Mouse (Mus musculus): ENCODE measurements around the gene Diras1. TPM values are rescaled to one million over a fixed set of nuclear protein-coding genes. Genes with fewer than 3 reads are reported as not detected.
A peak's percentile ranks its signal among the peaks of the same experiment; 100 is the strongest.

Diras1 gene
- polyA plus RNA-seq, 1 experiment from 2014 or later: not detected

DNA sequence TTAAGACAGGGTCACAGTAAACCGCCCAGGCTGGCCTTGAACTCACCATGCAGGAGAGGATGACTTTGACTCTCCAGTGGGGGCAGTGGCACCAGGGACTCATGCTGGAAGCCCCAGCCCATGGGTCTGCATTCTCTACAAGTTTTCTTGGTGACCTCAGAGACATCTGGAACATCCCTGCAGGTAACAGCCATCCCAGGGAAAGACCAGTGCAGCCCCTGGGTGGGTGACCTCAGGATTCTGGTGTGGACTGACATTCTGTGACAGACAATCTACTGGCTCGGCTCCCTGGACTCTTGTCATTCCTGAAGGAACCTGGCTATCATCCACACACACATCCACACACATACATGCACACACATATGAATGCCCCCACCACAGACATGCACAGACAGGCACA, 9.8 kb downstream of the Diras1 start:
- H3K27ac ChIP-seq (ENCODE audit: low read depth, low read length): no peak overlapping the region
- WGBS: 84% methylated on average over 2 of the region's 2 CpGs
- H3K4me2 ChIP-seq: no peak overlapping the region

DNA sequence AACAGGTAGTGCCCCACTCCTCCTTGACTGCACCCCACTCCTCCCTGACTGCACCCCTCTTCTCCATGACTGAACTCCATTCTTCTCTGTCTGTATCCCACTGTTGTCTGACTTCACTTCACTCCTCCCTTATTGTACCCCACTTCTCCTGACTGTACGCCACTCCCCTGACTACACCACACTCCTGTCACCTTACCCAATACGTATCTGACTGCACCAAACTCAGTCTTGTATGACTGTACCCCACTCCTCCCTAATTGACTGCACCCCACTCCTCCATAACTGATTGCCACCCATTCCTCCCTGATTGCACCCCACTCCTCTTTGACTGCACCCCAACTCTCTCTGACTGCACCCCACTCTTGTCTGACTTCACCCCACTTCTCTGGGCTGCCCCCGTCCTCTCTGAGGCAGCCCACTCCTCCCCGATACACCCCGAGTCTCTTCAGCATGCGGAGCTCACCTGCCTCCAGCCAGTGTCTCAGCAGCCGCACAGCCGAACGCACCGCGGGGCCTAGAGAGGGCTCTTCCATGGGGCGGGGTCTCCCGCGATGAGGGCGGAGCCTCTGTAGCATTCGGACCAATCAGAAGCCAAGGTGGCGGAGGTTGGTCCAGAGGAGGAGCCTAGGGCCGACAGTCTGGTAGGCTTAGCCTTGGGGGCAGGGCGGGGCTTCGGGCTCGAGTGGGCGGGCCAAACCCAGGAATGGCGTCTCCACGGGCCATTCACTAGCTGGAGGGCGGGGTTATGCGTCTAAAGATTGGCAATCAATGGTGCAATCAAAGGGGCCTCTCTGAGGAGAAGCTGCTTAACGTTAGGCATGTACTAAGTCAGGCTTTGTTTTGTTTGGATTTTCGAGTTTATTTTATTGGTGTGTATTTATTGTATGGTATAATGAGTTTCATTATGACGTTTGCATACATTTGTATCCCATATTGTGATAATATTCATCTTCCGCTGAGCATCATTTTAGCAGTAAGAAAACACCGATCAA, 10.8 kb downstream of the Diras1 start, which contains the start of gene Gng7:
Gene Gng7, minus strand, starts transcription at position 553 of the 992 bp plus-strand sequence.
- peak; percentile 99 for ATAC-seq (replicated peaks; ENCODE audit: low FRiP score)
- DNase-seq (ENCODE audit: low spot score): peak; percentile 95
- Histone ChIP-seq H3K4me3 (ENCODE audit: low read depth, low read length) (peak within 1 kb of the TSS; percentile 25), H3K27ac (ENCODE audit: low read depth, low read length) (no peak within 1 kb of the TSS), H3K9ac (ENCODE audit: low read depth, low read length) (peak within 1 kb of the TSS; percentile 43), H3K4me1 (replicated peaks; ENCODE audit: control insufficient read depth, insufficient read depth, low read length) (0 out of 2 replicates have a peak, but pooled peaks cover 4% of the 10 kb centered on the region), H3K4me2 (peak within 1 kb of the TSS; percentile 60), H3K9me3 (ENCODE audit: control insufficient read depth, low read length) (no peaks in the 10 kb centered on the region), H3K27me3 (replicated peaks; ENCODE audit: control insufficient read depth, insufficient read depth, low read length) (0 out of 2 replicates have a peak, but pooled peaks cover 4% of the 10 kb centered on the region), H3K36me3 (ENCODE audit: control insufficient read depth, insufficient read depth, low read length) (no peaks in the 10 kb centered on the region)
- 10% methylated on average over 31 of the region's 31 CpGs for whole genome bisulfite sequencing

More for the DNA sequence above, 9.8 kb downstream of the Diras1 start:
- DNase-seq (ENCODE audit: low spot score) (no peak), ATAC-seq (replicated peaks; ENCODE audit: low FRiP score) (no peak)
- Histone ChIP-seq H3K4me3 (ENCODE audit: low read depth, low read length) (no peak overlapping the region), H3K27me3 (replicated peaks; ENCODE audit: control insufficient read depth, insufficient read depth, low read length) (peaks cover 4% of the 10 kb centered on the region; the same call in 1 of the 2 replicates), H3K9ac (ENCODE audit: low read depth, low read length) (no peak overlapping the region), H3K4me1 (replicated peaks; ENCODE audit: control insufficient read depth, insufficient read depth, low read length) (0 out of 2 replicates have a peak, but pooled peaks cover 4% of the 10 kb centered on the region), H3K9me3 (ENCODE audit: control insufficient read depth, low read length) (no peaks in the 10 kb centered on the region), H3K36me3 (ENCODE audit: control insufficient read depth, insufficient read depth, low read length) (no peaks in the 10 kb centered on the region)

GRCm38 (mm10) chr10:81010851-81011250, 14.6 kb downstream of the Diras1 start:
- 0 out of 2 replicates have a peak, but pooled peaks cover 4% of the 10 kb centered on the region for H3K27me3 ChIP-seq (replicated peaks; ENCODE audit: control insufficient read depth, insufficient read depth, low read length)
- ATAC-seq (replicated peaks; ENCODE audit: low FRiP score) (no peak), DNase-seq (ENCODE audit: low spot score) (no peak)
- no peak overlapping the region for H3K4me3 ChIP-seq (ENCODE audit: low read depth, low read length)
- no peaks in the 10 kb centered on the region for H3K36me3 ChIP-seq (ENCODE audit: control insufficient read depth, insufficient read depth, low read length)
- H3K4me1 ChIP-seq (replicated peaks; ENCODE audit: control insufficient read depth, insufficient read depth, low read length): peaks cover 4% of the 10 kb centered on the region; the same call in 1 of the 2 replicates
- H3K9me3 ChIP-seq (ENCODE audit: control insufficient read depth, low read length): no peaks in the 10 kb centered on the region
- H3K9ac ChIP-seq (ENCODE audit: low read depth, low read length): no peak overlapping the region
- WGBS: 71% methylated on average over 6 of the region's 6 CpGs
- no peak overlapping the region for H3K27ac ChIP-seq (ENCODE audit: low read depth, low read length)
- no peak overlapping the region for H3K4me2 ChIP-seq

- Histone ChIP-seq H3K9ac (ENCODE audit: low read depth, low read length) (no peak overlapping the region), H3K27ac (ENCODE audit: low read depth, low read length) (no peak overlapping the region), H3K4me3 (ENCODE audit: low read depth, low read length) (no peak overlapping the region), H3K36me3 (ENCODE audit: control insufficient read depth, insufficient read depth, low read length) (no peaks in the 10 kb centered on the region), H3K27me3 (replicated peaks; ENCODE audit: control insufficient read depth, insufficient read depth, low read length) (no peaks in the 10 kb centered on the region), H3K4me1 (replicated peaks; ENCODE audit: control insufficient read depth, insufficient read depth, low read length) (no peaks in the 10 kb centered on the region; the same call in 1 of the 2 replicates), H3K9me3 (ENCODE audit: control insufficient read depth, low read length) (no peaks in the 10 kb centered on the region), H3K4me2 (no peak overlapping the region)
- DNase-seq (ENCODE audit: low spot score) (no peak), ATAC-seq (replicated peaks; ENCODE audit: low FRiP score) (no peak)
- WGBS: 35% methylated on average over 7 of the region's 7 CpGs
These were observed 18.2 kb downstream of the Diras1 start for GRCm38 (mm10) chr10:81007240-81007639.

GRCm38 (mm10) chr10:81006005-81006677, 19.3 kb downstream of the Diras1 start:
- H3K9ac ChIP-seq (ENCODE audit: low read depth, low read length): no peak overlapping the region
- no peak overlapping the region for H3K4me3 ChIP-seq (ENCODE audit: low read depth, low read length)
- no peaks in the 10 kb centered on the region for H3K27me3 ChIP-seq (replicated peaks; ENCODE audit: control insufficient read depth, insufficient read depth, low read length)
- no peaks in the 10 kb centered on the region for H3K36me3 ChIP-seq (ENCODE audit: control insufficient read depth, insufficient read depth, low read length)
- 88% methylated on average over 7 of the region's 7 CpGs for WGBS
- DNase-seq (ENCODE audit: low spot score) (no peak), ATAC-seq (replicated peaks; ENCODE audit: low FRiP score) (no peak)
- H3K4me1 ChIP-seq (replicated peaks; ENCODE audit: control insufficient read depth, insufficient read depth, low read length): no peaks in the 10 kb centered on the region; the same call in 1 of the 2 replicates
- H3K4me2 ChIP-seq: no peak overlapping the region
- no peaks in the 10 kb centered on the region for H3K9me3 ChIP-seq (ENCODE audit: control insufficient read depth, low read length)
- no peak overlapping the region for H3K27ac ChIP-seq (ENCODE audit: low read depth, low read length)

GRCm38 (mm10) chr10:81001161-81001560, 24.3 kb downstream of the Diras1 start:
- WGBS: 65% methylated on average over 10 of the region's 10 CpGs
- Histone ChIP-seq H3K27me3 (replicated peaks; ENCODE audit: control insufficient read depth, insufficient read depth, low read length) (peaks cover 6% of the 10 kb centered on the region), H3K4me1 (replicated peaks; ENCODE audit: control insufficient read depth, insufficient read depth, low read length) (peaks cover 15% of the 10 kb centered on the region), H3K9me3 (ENCODE audit: control insufficient read depth, low read length) (no peaks in the 10 kb centered on the region), H3K27ac (ENCODE audit: low read depth, low read length) (no peak overlapping the region), H3K4me2 (no peak overlapping the region), H3K4me3 (ENCODE audit: low read depth, low read length) (no peak overlapping the region), H3K9ac (ENCODE audit: low read depth, low read length) (no peak overlapping the region), H3K36me3 (ENCODE audit: control insufficient read depth, insufficient read depth, low read length) (no peaks in the 10 kb centered on the region)
- DNase-seq (ENCODE audit: low spot score) (no peak), ATAC-seq (replicated peaks; ENCODE audit: low FRiP score) (no peak)

DNA sequence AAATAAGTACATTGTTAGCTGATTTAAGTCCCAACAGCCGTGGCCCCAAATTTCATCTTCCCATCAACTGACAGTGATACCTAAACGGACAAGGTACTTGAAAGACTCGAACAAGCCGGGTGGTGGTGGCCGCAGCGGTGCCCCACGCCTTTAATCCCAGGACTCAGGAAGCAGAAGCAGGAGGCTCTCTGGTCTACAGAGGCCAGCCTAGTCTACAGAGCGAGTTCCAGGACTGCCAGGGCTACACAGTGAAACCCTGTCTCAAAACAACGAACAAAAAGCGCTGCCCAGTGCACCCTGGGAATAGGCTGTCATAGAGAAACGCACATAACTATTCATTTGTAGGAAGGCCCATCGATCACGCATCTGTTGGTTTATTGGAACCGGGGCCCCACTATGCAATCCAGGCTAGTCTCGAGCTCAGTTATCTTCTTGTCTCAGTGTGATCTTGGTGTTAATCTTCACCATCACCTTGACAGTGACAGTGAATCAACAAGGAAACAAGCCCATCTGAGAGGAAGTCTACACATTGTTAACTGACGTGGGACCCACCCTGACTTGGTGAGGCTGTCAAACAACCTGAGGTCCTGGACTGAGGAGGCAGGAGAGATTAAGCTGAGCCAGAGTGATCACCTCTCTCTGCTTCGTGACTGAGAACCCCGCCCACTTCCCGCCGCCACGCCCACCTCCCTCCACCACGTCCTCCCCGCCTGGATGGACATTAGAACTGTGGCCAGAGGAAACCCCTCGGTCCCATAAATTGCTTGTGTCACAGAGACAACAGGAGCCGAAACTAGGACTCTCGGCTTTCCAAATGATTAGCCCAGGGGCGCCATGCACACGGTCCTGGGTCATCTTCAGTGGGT, 25.0 kb downstream of the Diras1 start:
- Histone ChIP-seq H3K4me1 (replicated peaks; ENCODE audit: control insufficient read depth, insufficient read depth, low read length) (peaks cover 15% of the 10 kb centered on the region), H3K4me3 (ENCODE audit: low read depth, low read length) (no peak overlapping the region), H3K4me2 (peak overlapping the region; percentile 35), H3K9ac (ENCODE audit: low read depth, low read length) (no peak overlapping the region), H3K36me3 (ENCODE audit: control insufficient read depth, insufficient read depth, low read length) (no peaks in the 10 kb centered on the region), H3K27me3 (replicated peaks; ENCODE audit: control insufficient read depth, insufficient read depth, low read length) (peaks cover 6% of the 10 kb centered on the region), H3K9me3 (ENCODE audit: control insufficient read depth, low read length) (no peaks in the 10 kb centered on the region), H3K27ac (ENCODE audit: low read depth, low read length) (no peak overlapping the region)
- WGBS: 38% methylated on average over 28 of the region's 28 CpGs
- no peak for DNase-seq (ENCODE audit: low spot score)
- peak; percentile 38; the same call in 1 of the 2 replicates for ATAC-seq (replicated peaks; ENCODE audit: low FRiP score)

Measured in liver, embryonic 11.5 days (tissue).